Mouse (Mus musculus) hindbrain, embryonic 11.5 days (tissue): ENCODE data around the gene Tbc1d22b. TPM values are rescaled to one million over a fixed set of nuclear protein-coding genes. Genes with fewer than 3 reads are reported as not detected.
"Not testable (repeated sequence)": the region's sequence is repeated elsewhere in the genome, so short reads cannot be mapped to it uniquely, and the experiment has no call there.

Source experiments
- ATAC-seq: fragments of 200-750 bp; cut with Nextera tagmentation; 2 replicates; pipeline ENCODE4 v1.8.0; 2017; ENCODE audit warnings: mild to moderate bottlenecking, moderate TSS enrichment, moderate library complexity; ENCODE audit not compliant: low FRiP score
- DNase-seq: peaks from one replicate; pipeline ENCODE4 v3.0.0-alpha.2; 2015; ENCODE audit warnings: low spot score
- H3K27ac ChIP-seq: fragments of 300-500 bp; sonication (generic); 2 replicates; pipeline ENCODE4 v1.5.1; 2014; ENCODE audit warnings: mild to moderate bottlenecking, low read depth, low read length
- H3K27me3 ChIP-seq: fragments of 300-500 bp; sonication (generic); 2 replicates; pipeline ENCODE4 v1.6.1; 2014; ENCODE audit warnings: mild to moderate bottlenecking, low read length, moderate library complexity, mixed read lengths; ENCODE audit not compliant: control insufficient read depth, insufficient read depth
- H3K36me3 ChIP-seq: fragments of 300-500 bp; sonication (generic); 2 replicates; pipeline ENCODE4 v1.6.1; 2014; ENCODE audit warnings: mild to moderate bottlenecking, low read length, moderate library complexity, mixed read lengths; ENCODE audit not compliant: control insufficient read depth, insufficient read depth
- H3K4me1 ChIP-seq: fragments of 300-500 bp; sonication (generic); replicated peaks from 2 replicates; pipeline ENCODE4 v1.6.1; 2014; ENCODE audit warnings: low read length, mixed read lengths; ENCODE audit not compliant: control insufficient read depth, insufficient read depth
- H3K4me2 ChIP-seq: fragments of 300-500 bp; sonication (generic); replicated peaks from 2 replicates; pipeline ENCODE4 v1.6.1; 2014; ENCODE audit warnings: mild to moderate bottlenecking, low read depth, low read length
- H3K4me3 ChIP-seq: fragments of 300-500 bp; sonication (generic); 2 replicates; pipeline ENCODE4 v1.5.1; 2014; ENCODE audit warnings: low read depth, low read length
- H3K9ac ChIP-seq: fragments of 300-500 bp; sonication (generic); 2 replicates; pipeline ENCODE4 v1.6.1; 2014; ENCODE audit warnings: low read depth, low read length
- H3K9me3 ChIP-seq: fragments of 300-500 bp; sonication (generic); 2 replicates; pipeline ENCODE4 v1.6.1; 2016; ENCODE audit warnings: low read length; ENCODE audit not compliant: control insufficient read depth
- WGBS: fragments of 180-500 bp; shearing (Covaris S2); extraction: QIAGEN DNeasy Blood & Tissue Kit; methylation state at CpG from one replicate; pipeline ENCODE4 v1.1.7; 2014; 5-methylcytosine and 5-hydroxymethylcytosine counted together
- polyA plus RNA-seq: library from polyadenylated mRNA; unstranded; fragments of >200 nt; fragmentation: Nextera tagmentation; extraction: Ambion mirVana; gene quantifications from 2 replicates; pipeline ENCODE4 v1.2.1, GENCODE M21; 2014

Tbc1d22b gene
- polyA plus RNA-seq, 1 experiment from 2014 or later, result 15.3 TPM

DNA sequence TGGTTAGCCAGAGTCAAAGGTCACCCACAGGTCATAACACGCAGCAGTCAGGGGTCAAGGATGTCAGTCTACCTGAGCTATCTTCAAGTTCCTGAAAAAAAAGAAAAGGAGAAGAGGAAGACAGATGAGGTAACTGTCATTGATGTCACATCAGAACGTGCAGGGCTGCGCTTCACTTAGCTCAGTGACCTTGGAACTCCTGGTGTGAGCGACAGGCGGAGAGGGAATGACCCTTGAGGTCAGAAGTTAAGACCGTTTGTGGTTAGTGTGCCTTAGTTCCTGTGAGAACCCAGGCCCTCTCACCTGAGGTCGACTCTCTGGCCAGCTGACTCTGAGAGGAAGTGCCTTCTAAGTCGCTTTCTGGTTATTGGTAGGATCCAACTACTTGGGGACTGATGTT, 38.9 kb upstream of the Tbc1d22b start:
- Histone ChIP-seq H3K27me3 (no peaks in the 10 kb centered on the region), H3K4me2 (no peak overlapping the region), H3K27ac (no peak overlapping the region), H3K4me1 (no peaks in the 10 kb centered on the region), H3K36me3 (no peaks in the 10 kb centered on the region), H3K9me3 (no peaks in the 10 kb centered on the region), H3K4me3 (no peak overlapping the region), H3K9ac (no peak overlapping the region)
- WGBS, result 66% methylated on average over 8 of the region's 8 CpGs
- DNase-seq, result no peak
- no peak for ATAC-seq

- H3K27me3 ChIP-seq, result no peaks in the 10 kb centered on the region
- no peak overlapping the region for H3K4me2 ChIP-seq
- no peak overlapping the region for H3K9ac ChIP-seq
- 38% methylated on average over 13 of the region's 13 CpGs for WGBS
- no peaks in the 10 kb centered on the region for H3K36me3 ChIP-seq
- no peak overlapping the region for H3K4me3 ChIP-seq
- ATAC-seq (no peak), DNase-seq (peak; percentile 64)
- no peak overlapping the region for H3K27ac ChIP-seq
- no peaks in the 10 kb centered on the region for H3K9me3 ChIP-seq
- no peaks in the 10 kb centered on the region for H3K4me1 ChIP-seq
Measured at GRCm38 (mm10) chr17:29513044-29513730, 36.4 kb upstream of the Tbc1d22b start.

DNA sequence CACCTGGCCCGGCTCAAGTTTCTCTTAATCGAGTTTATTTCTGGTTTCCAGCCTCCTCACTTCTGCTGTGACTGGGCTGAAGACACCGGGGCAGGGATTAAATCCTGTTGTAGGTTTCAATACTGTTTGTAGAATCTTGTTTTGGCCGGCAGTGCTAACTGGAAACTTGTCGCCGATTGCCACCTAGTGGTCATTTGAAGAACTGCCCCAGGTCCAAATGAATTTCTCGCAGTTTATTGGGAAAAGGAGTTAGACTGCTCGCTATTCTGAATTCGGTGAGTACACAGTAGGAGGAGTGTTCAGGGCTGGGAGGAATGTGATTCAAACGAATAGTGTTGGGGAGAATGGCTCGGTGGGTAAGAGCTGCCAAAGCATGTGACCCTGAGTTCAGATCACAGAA, 35.1 kb upstream of the Tbc1d22b start:
- DNase-seq (peak; percentile 89), ATAC-seq (no peak)
- H3K9ac ChIP-seq, result no peak overlapping the region
- 4% methylated on average over 11 of the region's 11 CpGs for WGBS
- no peak overlapping the region for H3K4me2 ChIP-seq
- no peaks in the 10 kb centered on the region for H3K9me3 ChIP-seq
- H3K4me3 ChIP-seq, result no peak overlapping the region
- H3K36me3 ChIP-seq, result no peaks in the 10 kb centered on the region
- H3K27me3 ChIP-seq, result no peaks in the 10 kb centered on the region
- no peaks in the 10 kb centered on the region for H3K4me1 ChIP-seq
- H3K27ac ChIP-seq, result no peak overlapping the region

DNA sequence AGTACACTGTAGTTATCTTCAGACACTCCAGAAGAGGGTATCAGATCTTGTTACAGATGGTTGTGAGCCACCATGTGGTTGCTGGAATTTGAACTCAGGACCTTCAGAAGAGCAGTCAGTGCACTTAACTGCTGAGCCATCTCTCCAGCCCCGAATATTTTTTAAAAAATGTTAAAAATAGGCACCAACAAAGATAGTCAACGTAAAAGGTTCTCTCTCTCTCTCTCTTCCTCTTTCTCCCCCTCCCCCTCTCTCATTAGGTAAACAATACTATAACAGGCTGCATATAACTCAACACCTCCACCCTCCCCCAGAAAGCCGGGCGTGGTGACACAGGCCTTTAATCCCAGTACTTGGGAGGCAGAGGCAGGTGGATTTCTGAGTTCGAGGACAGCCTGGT, 30.9 kb upstream of the Tbc1d22b start:
- WGBS, result 92% methylated on average over 5 of the region's 5 CpGs
- not testable (repeated sequence) for H3K27ac ChIP-seq, H3K4me3 ChIP-seq, H3K4me2 ChIP-seq, H3K36me3 ChIP-seq, DNase-seq, ATAC-seq, H3K9ac ChIP-seq, H3K9me3 ChIP-seq, H3K27me3 ChIP-seq, H3K4me1 ChIP-seq

DNA sequence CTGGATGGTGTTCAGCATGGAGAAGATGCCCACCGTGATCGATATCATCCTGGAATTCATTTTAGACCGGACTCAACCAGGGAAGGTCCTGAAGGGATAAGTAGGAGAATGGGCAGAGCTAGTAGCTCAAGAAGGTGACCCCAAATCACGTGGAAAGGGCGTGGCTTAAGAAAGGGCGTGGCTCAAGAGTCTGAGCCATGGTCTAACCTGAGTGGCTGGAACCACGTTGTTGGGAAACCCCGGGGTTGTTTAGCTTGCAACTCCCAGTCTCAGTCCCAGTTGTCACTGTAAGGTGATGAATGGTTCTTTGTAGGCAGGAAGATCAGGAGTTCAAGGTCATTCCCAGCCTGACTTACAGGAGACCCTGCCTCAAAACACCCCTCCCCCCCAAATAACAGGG, 29.9 kb upstream of the Tbc1d22b start:
- DNase-seq, result no peak
- H3K9me3 ChIP-seq, result no peaks in the 10 kb centered on the region
- WGBS, result 74% methylated on average over 8 of the region's 8 CpGs
- no peaks in the 10 kb centered on the region for H3K36me3 ChIP-seq
- no peak overlapping the region for H3K9ac ChIP-seq
- H3K4me3 ChIP-seq, result no peak overlapping the region
- H3K27ac ChIP-seq, result no peak overlapping the region
- no peak for ATAC-seq
- no peaks in the 10 kb centered on the region for H3K27me3 ChIP-seq
- H3K4me1 ChIP-seq, result no peaks in the 10 kb centered on the region
- no peak overlapping the region for H3K4me2 ChIP-seq

DNA sequence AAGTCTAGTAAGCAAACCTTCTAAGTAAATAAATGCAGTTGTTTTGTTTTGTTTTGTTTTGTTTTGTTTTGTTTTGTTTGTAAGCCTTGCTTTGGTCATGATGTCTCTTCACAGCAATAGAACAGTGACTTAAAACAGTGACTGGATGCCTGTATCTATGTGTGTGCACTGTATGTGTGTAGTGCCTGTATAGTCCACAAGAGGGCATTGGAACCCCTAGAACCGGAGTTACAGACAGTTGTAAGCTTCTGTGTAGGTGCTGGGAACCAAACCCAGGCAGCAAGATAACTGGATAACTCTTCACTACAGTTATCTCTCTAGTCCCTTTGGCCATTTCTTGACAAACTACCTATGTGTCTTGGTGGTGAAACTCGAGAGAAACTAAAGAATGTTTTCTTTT, 24.0 kb upstream of the Tbc1d22b start:
- Histone ChIP-seq H3K4me2 (no peak overlapping the region), H3K9ac (no peak overlapping the region), H3K4me1 (no peaks in the 10 kb centered on the region), H3K36me3 (no peaks in the 10 kb centered on the region), H3K9me3 (no peaks in the 10 kb centered on the region), H3K27me3 (no peaks in the 10 kb centered on the region), H3K4me3 (no peak overlapping the region), H3K27ac (no peak overlapping the region)
- 80% methylated on average over 2 of the region's 2 CpGs for WGBS
- ATAC-seq (no peak), DNase-seq (no peak)

GRCm38 (mm10) chr17:29528568-29529187, 20.9 kb upstream of the Tbc1d22b start:
- H3K4me2 ChIP-seq, result no peak overlapping the region
- H3K27ac ChIP-seq, result no peak overlapping the region
- H3K9me3 ChIP-seq, result no peaks in the 10 kb centered on the region
- DNase-seq (no peak), ATAC-seq (no peak)
- H3K4me3 ChIP-seq, result no peak overlapping the region
- no peaks in the 10 kb centered on the region for H3K36me3 ChIP-seq
- no peak overlapping the region for H3K9ac ChIP-seq
- no peaks in the 10 kb centered on the region for H3K4me1 ChIP-seq
- H3K27me3 ChIP-seq, result no peaks in the 10 kb centered on the region
- WGBS, result 92% methylated on average over 8 of the region's 8 CpGs

DNA sequence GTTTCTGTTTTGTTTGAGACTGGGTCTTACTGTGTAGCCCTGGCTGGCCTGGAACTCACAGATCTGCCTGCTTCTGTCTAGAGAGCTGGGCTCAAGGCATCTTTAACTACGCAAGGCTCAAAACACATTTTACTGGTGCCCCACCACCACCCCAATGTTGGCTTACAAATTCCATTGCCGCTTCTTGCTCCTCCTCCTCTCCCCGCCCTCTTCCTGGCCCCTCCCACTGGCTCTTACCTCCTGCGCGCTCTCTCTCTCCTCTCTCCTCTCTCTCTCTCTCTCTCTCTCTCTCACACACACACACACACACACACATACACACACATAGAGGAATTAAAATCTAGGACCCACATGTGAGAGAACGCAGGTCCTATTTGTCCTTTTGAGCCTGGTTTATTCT, 19.1 kb upstream of the Tbc1d22b start:
- no peak for DNase-seq
- no peak overlapping the region for H3K27ac ChIP-seq
- no peak overlapping the region for H3K9ac ChIP-seq
- H3K27me3 ChIP-seq, result no peaks in the 10 kb centered on the region
- no peak overlapping the region for H3K4me2 ChIP-seq
- no peaks in the 10 kb centered on the region for H3K9me3 ChIP-seq
- 75% methylated on average over 6 of the region's 6 CpGs for WGBS
- H3K4me3 ChIP-seq, result no peak overlapping the region
- H3K4me1 ChIP-seq, result no peaks in the 10 kb centered on the region
- no peak for ATAC-seq
- no peaks in the 10 kb centered on the region for H3K36me3 ChIP-seq

DNA sequence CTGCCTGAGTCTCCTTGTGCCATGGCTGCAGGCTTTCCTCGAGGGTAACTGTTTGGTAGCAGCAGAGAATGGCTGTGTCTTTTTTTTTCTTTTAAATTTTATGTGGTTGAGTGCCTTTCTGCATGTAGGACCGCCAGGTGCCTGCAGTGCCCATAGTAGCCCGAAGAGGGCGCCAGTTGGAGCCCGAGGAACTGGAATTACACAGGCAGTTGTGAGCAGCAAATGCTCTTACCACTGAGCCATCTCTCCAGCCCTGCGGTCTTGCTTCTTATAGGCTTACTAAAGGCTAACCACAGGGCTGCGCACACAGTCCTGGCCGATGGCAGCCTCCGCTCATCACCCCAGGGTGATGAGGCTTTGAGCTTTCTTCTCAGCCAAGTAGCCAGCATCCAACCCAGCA, 18.3 kb upstream of the Tbc1d22b start:
- WGBS, result 73% methylated on average over 9 of the region's 9 CpGs
- no peak for ATAC-seq
- Histone ChIP-seq H3K27me3 (no peaks in the 10 kb centered on the region), H3K4me1 (no peaks in the 10 kb centered on the region), H3K9me3 (no peaks in the 10 kb centered on the region), H3K9ac (no peak overlapping the region), H3K4me3 (no peak overlapping the region), H3K36me3 (no peaks in the 10 kb centered on the region), H3K4me2 (no peak overlapping the region), H3K27ac (no peak overlapping the region)
- no peak for DNase-seq
